Mouse (Mus musculus): ENCODE results near the gene Il17c.

- TF ChIP-seq CTCF (conservative IDR thresholded peaks at IDR 0.05; ENCODE audit: low read length) (no peak), POU5F1 (IDR thresholded peaks at IDR 0.05; ENCODE audit: borderline replicate concordance, low read length) (no peak)
These were observed 39.0 kb downstream of the Il17c start, which contains the start of gene Snai3 for GRCm38 (mm10) chr8:122460524-122461472.
